Mouse (Mus musculus) E14TG2a.4 (cell line): ENCODE data around the gene Zfp442.

Source experiments
- CTCF ChIP-seq: conservative IDR thresholded peaks from 2 replicates; pipeline ENCODE4 v1.5.1; 2014; ENCODE audit warnings: low read length
- POU5F1 ChIP-seq: IDR thresholded peaks from 2 replicates; pipeline ENCODE4 v1.6.1; 2014; ENCODE audit warnings: low read length, borderline replicate concordance

DNA sequence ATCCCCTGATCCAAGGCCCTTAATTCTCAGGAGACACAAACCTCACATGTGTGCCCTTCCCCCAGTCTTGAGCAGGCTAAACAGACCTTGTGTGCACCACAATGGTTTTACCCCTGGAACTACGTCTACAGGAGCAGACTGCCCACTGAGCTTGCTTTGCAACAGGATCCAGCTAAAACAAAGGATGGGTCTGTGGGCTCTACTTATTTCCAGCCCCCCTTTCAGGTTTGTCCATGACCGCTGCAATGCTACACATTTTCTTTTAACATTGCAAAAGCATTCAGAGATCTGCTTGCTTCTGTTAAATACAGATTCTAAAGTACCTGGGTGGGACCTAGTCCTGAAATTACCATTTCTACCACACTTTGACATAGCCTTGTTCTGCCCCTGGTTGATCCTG is 41.7 kb upstream of the Zfp442 start:
- TF ChIP-seq CTCF: no peak
- TF ChIP-seq POU5F1: no peak
